Mouse (Mus musculus) T-helper 17 cell (primary cell): ENCODE measurements around the gene Pik3cb.

Experiments
- in situ Hi-C, 2 experiments: fragments of 300-600 bp; cut with MboI, MseI; formaldehyde crosslinking; loops; 1 replicate in 1 of 2; 2 replicates in 1 of 2; pipeline ENCODE4 v1.15.1; 2025; ENCODE audit warnings: high pct_unique_total_duplicates in 2 of 2

Pik3cb gene

GRCm38 (mm10) chr9:99140063-99140882 is at the start of gene Pik3cb:
Gene Pik3cb (minus strand): TSS chr9:99140621.
- in situ Hi-C loops = loop anchor here in 1 of 2 experiments (5.0 kb wide), 1 partner anchor 158 kb away; no protein-coding TSS in a partner anchor

GRCm38 (mm10) chr9:99183043-99183670 is 42.7 kb upstream of the Pik3cb start:
- in situ Hi-C loops = no loop called here

GRCm38 (mm10) chr9:99182121-99182520 is 41.7 kb upstream of the Pik3cb start:
- in situ Hi-C loops = no loop called here

- in situ Hi-C loops = no loop called here
Measured at GRCm38 (mm10) chr9:99180272-99180671, 39.9 kb upstream of the Pik3cb start.

- in situ Hi-C loops = no loop called here
Measured at GRCm38 (mm10) chr9:99178736-99179135, 38.3 kb upstream of the Pik3cb start.

- in situ Hi-C loops = no loop called here
Measured at GRCm38 (mm10) chr9:99175774-99176173, 35.4 kb upstream of the Pik3cb start.

GRCm38 (mm10) chr9:99172811-99173210 is 32.4 kb upstream of the Pik3cb start:
- in situ Hi-C loops = no loop called here

GRCm38 (mm10) chr9:99171186-99171585 is 30.8 kb upstream of the Pik3cb start:
- in situ Hi-C loops = no loop called here

GRCm38 (mm10) chr9:99169029-99169428 is 28.6 kb upstream of the Pik3cb start:
- in situ Hi-C loops = no loop called here

- in situ Hi-C loops = no loop called here
Measured at GRCm38 (mm10) chr9:99166946-99167345, 26.5 kb upstream of the Pik3cb start.

GRCm38 (mm10) chr9:99165956-99166355 is 25.5 kb upstream of the Pik3cb start:
- in situ Hi-C loops = no loop called here

GRCm38 (mm10) chr9:99164664-99165226 is 24.3 kb upstream of the Pik3cb start:
- in situ Hi-C loops = no loop called here

GRCm38 (mm10) chr9:99164148-99164503 is 23.7 kb upstream of the Pik3cb start:
- in situ Hi-C loops = no loop called here

- in situ Hi-C loops = no loop called here
Measured at GRCm38 (mm10) chr9:99163420-99164147, 23.2 kb upstream of the Pik3cb start.

- in situ Hi-C loops = no loop called here
Measured at GRCm38 (mm10) chr9:99162839-99163238, 22.4 kb upstream of the Pik3cb start.

GRCm38 (mm10) chr9:99160780-99161179 is 20.4 kb upstream of the Pik3cb start:
- in situ Hi-C loops = no loop called here

GRCm38 (mm10) chr9:99159932-99160331 is 19.5 kb upstream of the Pik3cb start:
- in situ Hi-C loops = no loop called here

GRCm38 (mm10) chr9:99158708-99159107 is 18.3 kb upstream of the Pik3cb start:
- in situ Hi-C loops = no loop called here

GRCm38 (mm10) chr9:99158203-99158632 is 17.8 kb upstream of the Pik3cb start:
- in situ Hi-C loops = no loop called here

- in situ Hi-C loops = no loop called here
Measured at GRCm38 (mm10) chr9:99153655-99154054, 13.2 kb upstream of the Pik3cb start.

GRCm38 (mm10) chr9:99152699-99153490 is 12.5 kb upstream of the Pik3cb start:
- in situ Hi-C loops = no loop called here
